Mouse (Mus musculus) liver, embryonic 14.5 days (tissue): ENCODE results near the gene Asb7.

Experiments used
- CTCF ChIP-seq: IDR thresholded peaks from 2 replicates; pipeline ENCODE4 v1.5.1; 2016; ENCODE audit warnings: antibody characterized with exemption, low read depth, control low read depth
- EP300 ChIP-seq: IDR thresholded peaks from 2 replicates; pipeline ENCODE4 v1.6.1; 2016; ENCODE audit warnings: antibody characterized with exemption, low read depth

- no peak for TF ChIP-seq CTCF
- TF ChIP-seq EP300 = no peak
Measured at GRCm38 (mm10) chr7:66704631-66705030, 15.2 kb upstream of the Asb7 start.
